Mouse (Mus musculus) mesoderm, embryonic 11.5 days (tissue): ENCODE measurements around the gene Mtch2.

Experiments used
- DNase-seq: peaks from one replicate; pipeline ENCODE4 v3.0.0-alpha.2; 2012; ENCODE audit warnings: low read depth, low spot score

The Mtch2 gene

DNA sequence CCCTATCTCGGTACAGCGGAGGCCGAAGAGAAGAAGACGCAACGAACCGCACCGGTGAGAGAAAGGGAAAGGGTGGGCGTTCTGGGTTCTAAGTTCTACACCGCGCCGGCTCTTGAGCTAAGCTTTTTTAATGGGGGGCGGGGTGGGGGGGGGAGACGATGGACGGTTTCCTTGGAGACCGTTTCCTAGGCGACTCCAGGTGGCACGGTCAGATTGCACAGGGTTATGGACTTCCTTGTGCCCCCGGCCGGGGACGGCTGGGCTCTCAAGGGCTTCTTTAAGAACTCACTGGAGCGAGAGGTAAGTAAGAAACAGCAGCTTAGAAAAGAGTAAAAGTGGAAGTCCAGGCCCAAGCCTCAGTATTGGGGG, 57.9 kb downstream of the Mtch2 start:
- DNase-seq: no peak

DNA sequence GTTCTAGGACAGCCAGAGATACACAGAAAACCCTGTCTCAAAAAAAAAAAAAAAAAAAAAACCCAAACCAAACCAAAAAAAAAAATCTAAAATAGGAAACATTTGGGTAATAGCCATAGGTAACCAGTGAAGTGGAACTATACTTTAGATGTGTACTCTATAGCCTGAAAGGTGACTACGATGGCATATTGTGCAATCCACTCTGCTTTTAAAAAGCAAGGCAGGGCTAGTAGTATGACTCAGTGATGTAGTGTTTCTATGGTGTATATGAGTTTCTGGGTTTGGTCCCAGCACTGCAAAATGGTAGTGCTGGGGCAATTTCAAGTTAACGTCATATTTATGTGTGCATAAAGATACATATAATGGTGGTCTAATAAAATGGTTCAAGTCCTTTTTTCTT, 59.8 kb downstream of the Mtch2 start:
- no peak for DNase-seq

DNA sequence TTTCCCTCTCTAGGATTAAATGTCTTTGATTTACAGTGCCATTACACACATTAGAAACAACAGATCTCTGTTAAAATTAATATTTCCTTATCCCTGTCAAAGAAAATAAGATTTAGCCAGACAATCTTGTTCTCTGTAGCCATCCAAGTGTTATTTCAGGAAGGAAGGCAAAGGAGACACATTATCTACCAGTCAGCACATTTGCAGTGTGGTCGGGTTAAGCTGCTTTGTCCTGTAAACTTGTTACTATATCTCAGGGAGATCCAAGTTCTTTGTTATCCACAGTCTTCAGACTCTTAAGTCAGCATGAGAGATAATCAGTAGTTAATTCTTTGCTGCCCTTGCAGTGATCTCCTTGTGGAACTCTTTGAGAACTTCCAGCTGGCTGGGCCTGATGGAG, 63.9 kb downstream of the Mtch2 start:
- no peak for DNase-seq

DNA sequence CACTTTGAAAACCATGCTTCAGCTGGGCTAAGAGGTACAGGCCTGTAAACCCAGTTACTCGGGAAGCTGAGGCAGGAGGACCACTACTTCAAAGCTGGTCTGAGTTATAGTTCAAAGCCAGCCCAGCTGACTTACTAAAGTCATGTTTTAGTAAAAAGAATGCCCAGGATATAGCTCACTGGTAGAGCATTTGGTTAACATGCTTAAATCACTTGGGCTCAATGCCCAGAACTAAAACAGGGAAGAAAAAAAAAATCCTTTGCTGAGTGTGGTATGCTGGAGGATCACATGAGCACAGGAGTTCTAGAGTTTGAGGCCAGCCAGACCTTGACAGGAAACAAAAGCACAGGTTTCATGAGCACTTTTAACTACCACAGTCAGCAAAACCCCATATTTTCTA, 64.7 kb downstream of the Mtch2 start:
- DNase-seq: no peak

DNA sequence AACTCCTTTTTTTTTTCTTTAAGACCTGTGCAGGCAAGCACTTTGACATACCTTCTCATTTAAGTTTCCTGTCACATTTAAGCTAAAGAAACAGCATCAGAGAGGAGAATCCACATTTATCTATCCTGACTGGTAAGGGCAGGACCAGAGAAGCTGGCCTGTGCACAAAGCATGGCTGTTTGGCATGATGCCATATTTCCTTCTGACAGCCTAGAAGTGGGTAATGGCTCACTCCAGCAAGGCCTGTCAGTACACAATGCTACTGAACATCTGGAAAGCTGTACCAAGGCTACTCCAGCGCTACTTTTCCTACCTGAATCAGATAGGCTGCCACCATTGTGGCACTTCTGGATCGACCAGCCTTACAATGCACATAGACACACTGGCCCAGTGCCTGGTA, 66.7 kb downstream of the Mtch2 start:
- DNase-seq: no peak

DNA sequence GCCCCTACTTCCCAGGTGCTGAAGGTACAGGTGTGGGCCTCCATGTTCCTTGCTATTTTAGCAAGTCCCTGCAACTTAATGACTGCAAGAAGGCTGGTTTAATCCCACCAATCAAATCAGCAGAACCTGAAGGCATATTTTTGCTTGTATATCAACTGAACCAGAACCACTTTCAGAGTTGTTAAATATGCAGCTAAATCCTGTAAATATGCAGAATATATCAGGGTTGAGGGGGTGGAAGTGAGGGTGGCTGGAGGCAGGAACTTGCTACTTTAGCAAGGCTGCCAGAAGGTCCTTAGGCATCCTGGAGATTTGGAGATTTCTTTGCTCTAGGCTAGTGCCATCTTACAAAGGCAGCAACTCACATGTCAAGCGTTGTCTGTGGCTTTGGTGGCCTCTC, 68.6 kb downstream of the Mtch2 start:
- no peak for DNase-seq
